Mouse (Mus musculus) CH12.LX (cell line): Measurements from ENCODE around the gene Cryba1. TPM values are rescaled to one million over a fixed set of nuclear protein-coding genes. Genes with fewer than 3 reads are reported as not detected.

Experiments
- DNase-seq: peaks from one replicate; pipeline ENCODE4 v3.0.0-alpha.2; 2013; ENCODE audit errors: extremely low read depth
- H3K27ac ChIP-seq: 2 replicates; pipeline ENCODE4 v1.5.1; 2012; ENCODE audit warnings: low read depth, mild to moderate bottlenecking, control low read depth, moderate library complexity; ENCODE audit not compliant: insufficient read depth
- H3K27me3 ChIP-seq: replicated peaks from 2 replicates; pipeline ENCODE3; 2012; ENCODE audit warnings: inconsistent platforms
- H3K36me3 ChIP-seq, 2 experiments: replicated peaks in 1 of 2; 2 replicates each; pipeline versions ENCODE3 to v1.6.1; 2012; ENCODE audit warnings: inconsistent platforms in 1 of 2, low read length in 1 of 2, mild to moderate bottlenecking in 1 of 2, mixed read lengths in 1 of 2, moderate library complexity in 1 of 2; ENCODE audit not compliant: control insufficient read depth in 1 of 2, insufficient read depth in 1 of 2
- H3K4me1 ChIP-seq, 2 experiments: 2 replicates each; pipeline ENCODE4 v1.6.1; 2012; ENCODE audit warnings: inconsistent platforms in 1 of 2, moderate library complexity in 1 of 2; ENCODE audit not compliant: insufficient read depth in 2 of 2, control insufficient read depth in 1 of 2
- H3K4me2 ChIP-seq: 2 replicates; pipeline ENCODE4 v1.6.1; 2012; ENCODE audit warnings: low read depth, mild to moderate bottlenecking, control low read depth; ENCODE audit not compliant: poor library complexity, insufficient read depth, severe bottlenecking
- H3K4me3 ChIP-seq, 3 experiments: fragments of 150-350 bp in 1 of 3; sonication (generic) in 1 of 3; replicated peaks in 1 of 3; 2 replicates each; pipeline versions ENCODE3 to v1.5.1; 2011 to 2012; ENCODE audit warnings: low read depth in 2 of 3, low read length in 2 of 3, mild to moderate bottlenecking in 2 of 3, moderate library complexity in 2 of 3, control low read depth in 1 of 3, improper control_type of control experiment in 1 of 3, inconsistent platforms in 1 of 3, mixed read lengths in 1 of 3; ENCODE audit not compliant: poor library complexity in 1 of 3
- H3K79me2 ChIP-seq: replicated peaks from 2 replicates; pipeline ENCODE4 v1.6.1; 2012; ENCODE audit warnings: mild to moderate bottlenecking, moderate library complexity; ENCODE audit not compliant: control insufficient read depth, poor library complexity, insufficient read depth, severe bottlenecking; ENCODE audit errors: extremely low read depth
- H3K9ac ChIP-seq: 2 replicates; pipeline ENCODE4 v1.6.1; 2012; ENCODE audit warnings: low read depth, mild to moderate bottlenecking, control low read depth, moderate library complexity; ENCODE audit not compliant: insufficient read depth
- H3K9me3 ChIP-seq: replicated peaks from 2 replicates; pipeline ENCODE3; 2012; ENCODE audit warnings: low read length, inconsistent platforms, mixed read lengths
- BHLHE40 ChIP-seq: IDR thresholded peaks from 2 replicates; pipeline ENCODE4 v1.6.1; 2011; ENCODE audit warnings: mild to moderate bottlenecking, low read depth, low read length, improper control_type of control experiment
- CHD1 ChIP-seq: IDR thresholded peaks from 2 replicates; pipeline ENCODE4 v1.6.1; 2012; ENCODE audit warnings: low read depth, low read length, improper control_type of control experiment, inconsistent platforms
- CHD2 ChIP-seq: IDR thresholded peaks from 2 replicates; pipeline ENCODE4 v1.6.1; 2011; ENCODE audit warnings: low read length, improper control_type of control experiment
- CTCF ChIP-seq, 2 experiments: IDR thresholded peaks in 1 of 2; conservative IDR thresholded peaks in 1 of 2; 2 replicates each; pipeline ENCODE4 v1.5.1; 2011 to 2012; ENCODE audit warnings: low read depth in 2 of 2, low read length in 2 of 2, improper control_type of control experiment in 1 of 2, inconsistent platforms in 1 of 2, mild to moderate bottlenecking in 1 of 2, moderate library complexity in 1 of 2
- EP300 ChIP-seq: IDR thresholded peaks from 2 replicates; pipeline ENCODE4 v1.6.1; 2011; ENCODE audit warnings: low read length, improper control_type of control experiment
- IRF4 ChIP-seq: IDR thresholded peaks from 2 replicates; pipeline ENCODE4 v1.6.1; 2014; ENCODE audit warnings: low read depth, mild to moderate bottlenecking, inconsistent platforms, low read length, improper control_type of control experiment
- JUND ChIP-seq: conservative IDR thresholded peaks from 2 replicates; pipeline ENCODE4 v1.6.1; 2011; ENCODE audit warnings: low read depth, low read length, improper control_type of control experiment
- MAFK ChIP-seq: IDR thresholded peaks from 2 replicates; pipeline ENCODE4 v1.6.1; 2011; ENCODE audit warnings: low read length, improper control_type of control experiment; ENCODE audit not compliant: insufficient replicate concordance
- MAX ChIP-seq: IDR thresholded peaks from 2 replicates; pipeline ENCODE4 v1.6.1; 2011; ENCODE audit warnings: low read length, improper control_type of control experiment
- MXI1 ChIP-seq: IDR thresholded peaks from 2 replicates; pipeline ENCODE4 v1.6.1; 2011; ENCODE audit warnings: mild to moderate bottlenecking, low read depth, low read length, improper control_type of control experiment
- PAX5 ChIP-seq: IDR thresholded peaks from 2 replicates; pipeline ENCODE4 v1.6.1; 2012; ENCODE audit warnings: low read length, inconsistent platforms, mixed read lengths
- POLR2A ChIP-seq: IDR thresholded peaks from 2 replicates; pipeline ENCODE4 v1.6.1; 2011; ENCODE audit warnings: low read depth, mild to moderate bottlenecking, improper control_type of control experiment, low read length
- POLR2AphosphoS2 ChIP-seq: IDR thresholded peaks from 2 replicates; pipeline ENCODE4 v1.6.1; 2011; ENCODE audit warnings: low read depth, low read length, improper control_type of control experiment
- RCOR1 ChIP-seq: conservative IDR thresholded peaks from 2 replicates; pipeline ENCODE4 v1.6.1; 2012; ENCODE audit warnings: low read depth, mild to moderate bottlenecking, inconsistent platforms, low read length, improper control_type of control experiment
- SMC3 ChIP-seq: IDR thresholded peaks from 2 replicates; pipeline ENCODE4 v1.6.1; 2011; ENCODE audit warnings: low read depth, low read length, improper control_type of control experiment
- TBP ChIP-seq: conservative IDR thresholded peaks from 2 replicates; pipeline ENCODE4 v1.6.1; 2011; ENCODE audit warnings: low read depth, low read length, improper control_type of control experiment
- USF2 ChIP-seq: conservative IDR thresholded peaks from 2 replicates; pipeline ENCODE4 v1.6.1; 2011; ENCODE audit warnings: low read depth, low read length, improper control_type of control experiment
- ZKSCAN1 ChIP-seq: IDR thresholded peaks from 2 replicates; pipeline ENCODE4 v1.6.1; 2012; ENCODE audit warnings: low read depth, inconsistent platforms, low read length, improper control_type of control experiment, borderline replicate concordance
- ZMIZ1 ChIP-seq: IDR thresholded peaks from 2 replicates; pipeline ENCODE4 v1.6.1; 2012; ENCODE audit warnings: low read depth, mild to moderate bottlenecking, inconsistent platforms, low read length, improper control_type of control experiment
- ZNF384 ChIP-seq: IDR thresholded peaks from 2 replicates; pipeline ENCODE4 v1.6.1; 2012; ENCODE audit warnings: low read depth, low read length, improper control_type of control experiment, inconsistent platforms
- dilution Hi-C: fragments of 300-500 bp; cut with MboI; formaldehyde crosslinking; loops from 2 replicates; pipeline ENCODE4 v1.14.3; 2020; ENCODE audit warnings: low sequenced_read_pairs; ENCODE audit not compliant: extremely low pct_unique_long_range_greater_than_20kb, extremely low pct_ligation_motif_present
- in situ Hi-C: fragments of 300-500 bp; cut with MboI; formaldehyde crosslinking; loops from 3 replicates; pipeline ENCODE4 v1.14.3; 2019; ENCODE audit warnings: low sequenced_read_pairs, low pct_ligation_motif_present, low pct_unique_long_range_greater_than_20kb, mixed read lengths
- polyA plus RNA-seq: library from polyadenylated mRNA; unstranded; fragments of >175 nt; gene quantifications from 2 replicates; pipeline ENCODE4 v1.2.1, GENCODE M21; 2012; ENCODE audit warnings: low read depth; ENCODE audit not compliant: insufficient read length
- total RNA-seq, 2 experiments: library from RNA; depleted of rRNA; stranded (reverse); fragments of 300-350 nt in 1 of 2; fragments of >200 nt in 1 of 2; gene quantifications; 2 replicates each; pipeline ENCODE4 v1.2.3; 2012 to 2014

Gene Cryba1
- total RNA-seq (2012; rRNA removed) (not detected in 2 replicates), total RNA-seq (2014; rRNA removed) (not detected in 2 replicates), polyA plus RNA-seq (not detected in 2 replicates)

DNA sequence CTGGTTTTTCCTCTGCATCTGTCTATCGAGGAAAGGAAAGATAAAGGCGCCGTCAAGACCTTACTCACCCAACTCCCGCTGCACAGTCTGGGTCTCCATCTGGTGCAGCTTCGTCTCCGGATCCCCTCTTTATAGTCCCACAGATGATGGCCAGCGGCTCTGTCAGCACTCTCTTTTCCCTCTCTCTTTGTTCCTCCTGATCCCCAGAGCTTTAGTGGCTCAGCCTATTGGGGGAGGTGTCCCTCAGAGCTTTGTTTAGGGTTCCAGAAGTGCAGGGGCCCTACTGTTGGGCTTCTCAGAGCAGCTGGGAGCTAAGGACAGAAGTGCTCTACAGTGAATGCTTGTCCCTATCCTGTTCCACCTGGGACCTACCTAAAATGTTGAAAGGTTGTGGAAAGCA lies at the start of gene Cryba1:
Gene Cryba1 (minus strand): TSS at position 101 of the 400 bp plus-strand sequence.
- Histone ChIP-seq H3K79me2 (no peaks in the 10 kb centered on the region; the same call in 1 of the 2 replicates), H3K4me1 (no peaks in the 10 kb centered on the region), H3K9ac (no peak within 1 kb of the TSS), H3K27ac (no peak within 1 kb of the TSS), H3K4me2 (no peak within 1 kb of the TSS), H3K27me3 (no peaks in the 10 kb centered on the region), H3K36me3 (peaks cover 0 to 6% of the 10 kb centered on the region in 2 experiments), H3K9me3 (no peaks in the 10 kb centered on the region), H3K4me3 (no peak within 1 kb of the TSS)
- in situ Hi-C loops = no loop called here
- no peak for DNase-seq
- TF ChIP-seq PAX5 (no peak), ZMIZ1 (no peak)
- dilution Hi-C loops = no loop called here

DNA sequence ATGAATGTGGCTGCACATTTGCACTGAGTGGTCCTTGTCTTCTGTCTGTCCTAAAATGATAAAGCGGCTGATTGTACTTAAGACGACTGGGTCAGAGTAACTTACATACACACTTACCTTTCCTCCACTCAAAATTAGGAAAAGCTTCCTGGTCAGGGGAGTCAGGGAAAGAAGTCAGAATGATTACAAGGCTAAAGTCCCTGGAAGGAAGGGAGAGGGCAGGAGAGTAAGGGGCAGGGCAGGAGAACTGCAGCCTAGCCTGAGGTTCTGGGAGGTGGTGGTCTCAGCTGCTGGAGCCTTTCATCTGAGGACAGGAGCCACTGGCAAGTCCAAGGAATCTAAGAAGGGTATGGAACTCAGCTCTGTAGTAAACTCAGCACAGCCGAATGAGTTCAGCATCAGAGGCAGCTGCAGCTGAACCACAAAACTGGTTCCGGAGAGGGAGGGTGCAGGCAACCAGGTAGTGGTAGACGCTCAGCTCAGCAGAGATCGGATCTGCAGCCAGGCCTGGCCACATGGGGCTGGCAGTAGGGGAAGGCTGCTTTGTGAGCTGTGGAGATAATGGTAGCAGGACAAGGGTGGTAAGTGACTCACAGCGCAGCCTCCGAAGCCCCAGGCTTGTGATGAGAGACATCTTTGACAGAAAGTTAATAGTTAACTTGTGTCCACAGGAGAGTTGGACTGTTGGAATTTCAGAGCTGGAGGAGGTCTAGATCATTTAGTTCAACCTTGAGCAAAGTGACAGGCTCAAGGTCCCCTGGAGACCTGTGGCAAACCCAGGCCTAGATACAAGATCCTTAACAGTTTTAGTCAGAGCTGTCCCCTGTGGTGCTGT lies 47.0 kb upstream of the Cryba1 start:
- H3K9ac ChIP-seq = no peak overlapping the region
- no peak for TF ChIP-seq IRF4
- TF ChIP-seq CTCF (conservative IDR thresholded peaks at IDR 0.05 in 1 of 2, IDR thresholded peaks at IDR 0.05 in 1 of 2; ENCODE audit: low read depth in 2 of 2, low read length in 2 of 2) = no peak
- TF ChIP-seq ZNF384 = no peak
- no peak for TF ChIP-seq MXI1
- no peak for TF ChIP-seq BHLHE40
- TF ChIP-seq POLR2AphosphoS2 = no peak
- no peak for TF ChIP-seq CHD2
- TF ChIP-seq POLR2A = no peak
- no peak for TF ChIP-seq RCOR1
- no peak for TF ChIP-seq USF2
- TF ChIP-seq CHD1 = no peak
- no peak for TF ChIP-seq JUND
- no peak for TF ChIP-seq ZKSCAN1
- TF ChIP-seq MAFK = no peak
- no peak for TF ChIP-seq TBP
- TF ChIP-seq EP300 = no peak
- no peak for TF ChIP-seq SMC3
- TF ChIP-seq ZMIZ1 = no peak
- no peak for TF ChIP-seq MAX
- in situ Hi-C loops (no loop called here), dilution Hi-C loops (no loop called here)
- H3K27ac ChIP-seq = no peak overlapping the region
- H3K4me2 ChIP-seq = no peak overlapping the region
- H3K79me2 ChIP-seq = no peaks in the 10 kb centered on the region
- H3K9me3 ChIP-seq = no peaks in the 10 kb centered on the region
- no peak overlapping the region for H3K4me3 ChIP-seq
- H3K36me3 ChIP-seq = no peaks in the 10 kb centered on the region
- DNase-seq = no peak
- peaks cover 5 to 11% of the 10 kb centered on the region in 2 experiments; a peak in 3 of 4 replicates for H3K4me1 ChIP-seq
- no peaks in the 10 kb centered on the region for H3K27me3 ChIP-seq
